Mouse (Mus musculus): ENCODE measurements around the gene Xk.
"Not testable (repeated sequence)": the region's sequence is repeated elsewhere in the genome, so short reads cannot be mapped to it uniquely, and the experiment has no call there.

Xk gene

DNA sequence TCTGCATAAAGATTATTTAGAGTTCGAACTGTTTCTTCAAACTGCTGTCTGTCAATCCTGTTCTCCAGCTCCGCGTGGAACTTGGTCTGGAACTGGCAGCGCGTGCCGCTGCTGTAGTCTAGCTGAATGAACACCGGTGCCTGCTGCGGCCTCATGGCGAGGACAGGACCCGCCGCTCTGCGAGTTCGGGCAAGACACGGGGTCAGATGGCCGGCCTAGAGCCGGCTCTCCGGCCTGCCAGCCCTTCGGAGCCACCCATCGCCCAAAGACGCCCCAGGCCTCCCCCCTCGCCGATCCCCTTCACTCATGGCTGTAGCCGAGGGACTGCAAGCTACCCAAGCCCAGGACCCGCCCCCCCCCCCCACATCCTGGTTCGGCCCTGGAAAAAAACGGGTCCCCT is 55.4 kb downstream of the Xk start:
- not testable (repeated sequence) for DNase-seq (ENCODE audit: low spot score)

DNA sequence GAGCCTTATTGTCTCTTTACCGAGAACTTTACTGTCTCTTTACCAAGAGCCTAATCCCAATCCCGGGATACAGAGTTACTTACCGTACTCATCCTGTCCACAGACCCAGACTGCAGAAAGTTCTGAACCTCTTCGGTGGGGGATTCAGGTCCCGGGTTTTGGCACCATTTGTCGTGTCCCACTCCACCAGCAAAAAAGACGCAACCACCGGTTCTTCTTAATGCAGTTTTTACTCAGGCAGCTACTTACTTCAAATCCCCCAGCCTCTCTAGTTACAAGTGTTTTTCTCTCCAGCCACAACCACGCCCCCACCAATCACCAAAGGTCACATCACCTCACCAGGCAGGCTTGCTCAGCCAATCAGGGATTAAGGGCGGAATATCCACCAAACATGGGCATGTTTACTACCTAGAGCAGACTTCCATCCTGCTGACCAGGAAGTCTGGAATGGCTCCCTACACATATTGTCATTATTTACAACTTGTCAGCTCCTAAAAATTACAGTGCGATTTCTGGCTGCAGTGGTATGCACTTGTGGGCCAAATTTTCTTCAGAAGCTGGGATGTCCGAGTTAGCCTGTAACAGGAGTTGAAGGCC is 59.9 kb downstream of the Xk start:
- DNase-seq (ENCODE audit: low spot score) = peak; percentile 78

DNA sequence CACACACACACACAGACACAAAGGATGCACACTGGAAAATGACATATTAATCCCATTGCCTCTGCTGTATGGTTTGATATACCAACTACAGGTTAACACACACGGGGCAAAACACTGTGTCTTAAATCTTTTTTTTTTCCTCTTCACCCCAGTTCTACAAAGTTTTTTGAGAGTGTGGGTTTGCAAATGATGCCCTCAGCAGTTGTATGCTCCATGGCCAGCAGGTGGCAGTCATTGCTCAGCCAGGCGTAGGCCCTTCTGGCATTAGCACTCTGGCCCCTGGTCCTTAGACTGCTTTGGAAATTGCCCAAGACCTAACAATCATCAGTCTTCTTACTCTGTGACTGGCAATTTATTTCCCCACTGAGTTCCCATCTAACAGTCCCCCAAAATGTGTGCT is 60.5 kb downstream of the Xk start:
- not testable (repeated sequence) for DNase-seq (ENCODE audit: low spot score)

DNA sequence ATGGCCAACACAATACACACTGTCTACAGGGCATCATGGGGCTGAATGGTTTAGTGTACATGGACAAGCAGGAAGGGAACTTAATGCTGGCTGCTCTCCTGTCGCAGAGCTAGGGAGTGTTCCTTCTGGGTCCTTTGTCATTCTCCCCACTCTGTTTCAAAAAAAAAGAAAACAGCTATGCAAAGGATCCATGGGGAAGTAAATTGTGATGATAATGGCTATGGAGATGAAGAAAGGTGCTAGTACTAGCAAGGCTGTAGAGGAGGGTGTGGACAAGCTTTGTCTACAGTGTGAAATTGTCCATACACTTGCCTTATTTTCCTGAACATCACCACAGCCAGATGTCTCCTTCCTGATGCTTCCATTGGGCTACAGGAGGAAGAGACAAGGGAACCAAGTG is 62.4 kb downstream of the Xk start:
- not testable (repeated sequence) for DNase-seq (ENCODE audit: low spot score)

DNA sequence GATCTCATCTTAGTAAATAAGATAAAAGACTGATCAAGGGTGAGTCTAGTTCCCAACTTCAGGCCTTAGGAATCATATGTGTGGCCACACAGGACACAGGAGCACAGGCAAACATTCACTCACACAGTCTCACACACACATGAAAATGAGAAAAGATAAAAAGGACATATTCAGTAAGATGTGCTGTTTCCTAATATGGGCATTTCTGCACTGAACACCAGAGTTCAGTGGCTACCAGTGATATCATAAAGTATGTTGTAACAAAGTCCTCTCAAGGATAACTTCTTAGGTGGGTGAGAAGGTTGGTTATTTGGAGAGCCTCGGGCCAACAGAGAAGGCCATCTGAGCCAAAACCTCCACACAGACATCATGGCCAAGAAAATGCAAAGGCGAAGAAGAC is 77.8 kb downstream of the Xk start, which contains the start of gene H2al1k:
TSS of gene H2al1k (plus strand) at position 301 of the 400 bp plus-strand sequence.
- DNase-seq (ENCODE audit: low spot score) = not testable (repeated sequence)
